Comparison of ENCODE assay signal across 25 mouse cellular contexts in the genomic region with DNA sequence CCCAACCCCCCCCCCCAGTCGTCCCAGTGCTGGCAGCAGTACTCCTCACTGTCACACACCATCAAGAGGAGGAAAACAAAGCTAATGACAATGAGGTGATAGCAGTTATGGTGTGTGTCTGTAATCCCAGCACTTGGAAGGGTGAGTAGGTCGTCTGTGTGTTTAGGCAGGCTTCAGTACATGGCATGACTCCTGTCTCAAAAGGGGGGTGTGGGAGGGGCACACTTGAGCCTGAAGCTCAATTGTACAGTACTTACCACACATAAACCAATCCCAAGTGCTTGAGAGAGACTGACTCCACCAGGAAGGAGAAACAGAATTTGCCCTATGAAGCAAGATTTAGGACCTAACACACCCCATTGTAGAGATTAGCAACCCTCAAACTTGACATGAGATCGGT. TPM values are rescaled to one million over a fixed set of nuclear protein-coding genes. Genes with fewer than 3 reads are reported as not detected.
DNase-seq lines count a peak whose midpoint lies in the region; ATAC-seq and TF ChIP-seq lines count a peak whose summit lies in the region.
"Had no signal": no experiment of that assay in that cellular context is flagged by ENCODE, and none has a peak within 500 bp of the region (broad histone marks: within the 10 kb centered on the region; RNA-seq: fewer than 3 reads in every experiment).

No protein-coding gene starts in this region.

- H3K27me3 ChIP-seq in heart, embryonic 15.5 days = no peaks in the 10 kb centered on the region
- no peaks in the 10 kb centered on the region for H3K27me3 ChIP-seq in E14TG2a.4 (ENCODE audit: insufficient read depth, low read length)
- no peaks in the 10 kb centered on the region for H3K27me3 ChIP-seq in hindbrain, embryonic 16.5 days (replicated peaks; ENCODE audit: control insufficient read depth, insufficient read depth, low read length)

- no peak for DNase-seq in heart, postnatal 25 days (ENCODE audit: low spot score)
- DNase-seq in lung, postnatal 36 days = peak; percentile 44
- DNase-seq: adrenal gland, postnatal 10 days; cerebellum, adult 8-10 months; embryo, embryonic 11 days; gastrocnemius, postnatal 10 days; kidney, adult 18-20 months; kidney, postnatal 4 days; liver, embryonic 13.5 days; retina, postnatal 1 day; right cerebral cortex, postnatal 25 days; spleen, adult 18-20 months had no signal

- H3K4me1 ChIP-seq in heart, embryonic 15.5 days (replicated peaks) = peaks cover 50% of the 10 kb centered on the region
- peaks cover 80% of the 10 kb centered on the region for H3K4me1 ChIP-seq in E14TG2a.4 (replicated peaks; ENCODE audit: low read depth, low read length)
- peaks cover 10% of the 10 kb centered on the region for H3K4me1 ChIP-seq in brown adipose tissue, adult 24 weeks (ENCODE audit: control insufficient read depth, insufficient read depth, insufficient read length, low read length)
- H3K4me1 ChIP-seq in hindbrain, embryonic 16.5 days (ENCODE audit: control insufficient read depth, insufficient read depth, low read depth, low read length) = peaks cover 12% of the 10 kb centered on the region

- no peaks in the 10 kb centered on the region for H3K9me3 ChIP-seq in heart, embryonic 15.5 days (replicated peaks)
- H3K9me3 ChIP-seq in E14TG2a.4 (ENCODE audit: low read length) = no peaks in the 10 kb centered on the region
- no peaks in the 10 kb centered on the region for H3K9me3 ChIP-seq in hindbrain, embryonic 16.5 days (ENCODE audit: control insufficient read depth, low read length)
- H3K9me3 ChIP-seq: hindbrain, embryonic 10.5 days; liver, embryonic 13.5 days; midbrain, embryonic 10.5 days; neural tube, embryonic 13.5 days had no signal

- no peak for ATAC-seq in heart, embryonic 15.5 days (replicated peaks; ENCODE audit: insufficient number of reproducible peaks, insufficient read depth, low FRiP score, low read depth)
- ATAC-seq in erythroid progenitor cell, adult 5-6 weeks (replicated peaks; ENCODE audit: low FRiP score, poor library complexity, severe bottlenecking) = no peak
- no peak for ATAC-seq in hindbrain, embryonic 16.5 days
- ATAC-seq: forebrain, embryonic 14.5 days; hindbrain, postnatal 0 days; midbrain, embryonic 16.5 days had no signal

- H3K9ac ChIP-seq in heart, embryonic 15.5 days = no peak overlapping the region
- no peak overlapping the region for H3K9ac ChIP-seq in hindbrain, embryonic 16.5 days (ENCODE audit: low read depth, low read length)
- H3K9ac ChIP-seq: liver, embryonic 13.5 days; neural tube, embryonic 13.5 days had no signal

- H3K36me3 ChIP-seq in heart, embryonic 15.5 days = no peaks in the 10 kb centered on the region
- peaks cover 39% of the 10 kb centered on the region for H3K36me3 ChIP-seq in E14TG2a.4 (ENCODE audit: insufficient read depth, low read length)
- H3K36me3 ChIP-seq in hindbrain, embryonic 16.5 days (ENCODE audit: control insufficient read depth, insufficient read depth, low read length) = no peaks in the 10 kb centered on the region
- H3K36me3 ChIP-seq: hindbrain, embryonic 10.5 days; liver, embryonic 13.5 days; midbrain, embryonic 10.5 days; neural tube, embryonic 13.5 days had no signal

- H3K4me2 ChIP-seq in heart, embryonic 15.5 days = peak overlapping the region; percentile 98
- H3K4me2 ChIP-seq in hindbrain, embryonic 16.5 days (ENCODE audit: low read length) = no peak overlapping the region
- H3K4me2 ChIP-seq: liver, embryonic 13.5 days; neural tube, embryonic 13.5 days had no signal

- H3K4me3 ChIP-seq in heart, embryonic 15.5 days = no peak overlapping the region
- peak overlapping the region; percentile 96 for H3K4me3 ChIP-seq in E14TG2a.4 (replicated peaks; ENCODE audit: low read length)
- H3K4me3 ChIP-seq in brown adipose tissue, adult 24 weeks (ENCODE audit: insufficient read depth, low read depth, low read length) = peak overlapping the region; percentile 43
- no peak overlapping the region for H3K4me3 ChIP-seq in hindbrain, embryonic 16.5 days (ENCODE audit: low read length)
- H3K4me3 ChIP-seq: hindbrain, embryonic 10.5 days; liver, embryonic 13.5 days; midbrain, embryonic 10.5 days; myocyte; neural tube, embryonic 13.5 days had no signal

- intact Hi-C loops in heart, postnatal 25 days (cut with DNase I) = loop anchor here (5.0 kb wide), 2 partner anchors 46 to 96 kb away; a partner anchor contains a TSS

- 27% methylated on average over 3 of the region's 3 CpGs for WGBS in heart, embryonic 15.5 days
- 73% methylated on average over 3 of the region's 3 CpGs for WGBS in hindbrain, embryonic 16.5 days

- no peak for TF ChIP-seq CTCF in E14TG2a.4 (conservative IDR thresholded peaks at IDR 0.05; ENCODE audit: low read length)

- peak overlapping the region; percentile 11; the same call in 1 of the 2 replicates for H3K27ac ChIP-seq in heart, embryonic 15.5 days
- peak overlapping the region; percentile 69 for H3K27ac ChIP-seq in brown adipose tissue, adult 24 weeks (replicated peaks; ENCODE audit: low read depth, low read length)
- no peak overlapping the region for H3K27ac ChIP-seq in hindbrain, embryonic 16.5 days (ENCODE audit: low read depth, low read length)
- H3K27ac ChIP-seq: hindbrain, embryonic 10.5 days; hindbrain, postnatal 0 days; liver, embryonic 13.5 days; macrophage; midbrain, embryonic 10.5 days; neural tube, embryonic 13.5 days had no signal

RNA-seq across cellular contexts. Expression of a gene that starts 3.3 kb away (rescaled TPM):
- 44.2 and 45.8 TPM in 2 replicates for polyA plus RNA-seq in heart, embryonic 15.5 days (2015; fragmentation: Nextera tagmentation; extraction: Ambion mirVana)
- total RNA-seq in heart, postnatal 25 days (2021) = 100 to 1,000 TPM; 114 to 123 TPM
- 102 and 114 TPM in 2 replicates for polyA plus RNA-seq in brown adipose tissue, adult 24 weeks (2012; ENCODE audit: insufficient read depth, insufficient read length, missing spikeins)
- 0.42 TPM in 1 of 2 replicates, not detected in the other for total RNA-seq in erythroid progenitor cell, adult 5-6 weeks (2015; ENCODE audit: low replicate concordance)
- 3.3 and 7.1 TPM in 2 replicates for total RNA-seq in erythroid progenitor cell, adult 5-6 weeks (2017; ENCODE audit: low replicate concordance)
- 28.5 and 33.2 TPM in 2 replicates for polyA plus RNA-seq in hindbrain, embryonic 16.5 days (2015; fragmentation: Nextera tagmentation; extraction: Ambion mirVana)

Comparison
In these comparisons a context has a peak if more than half of its experiments do, and no peak if none do; other contexts are left out.
1. H3K4me3 ChIP-seq: peak in E14TG2a.4 (single experiment) and brown adipose tissue, adult 24 weeks (single experiment); none in heart, embryonic 15.5 days (single experiment) and hindbrain, embryonic 16.5 days (single experiment).